Mouse (Mus musculus): ENCODE data around the gene Wdr20. TPM values are rescaled to one million over a fixed set of nuclear protein-coding genes. Genes with fewer than 3 reads are reported as not detected.
"Not testable (repeated sequence)": the region's sequence is repeated elsewhere in the genome, so short reads cannot be mapped to it uniquely, and the experiment has no call there.

The Wdr20 gene
- 20.5 and 20.9 TPM in 2 replicates for polyA plus RNA-seq (2012; rRNA removed)

DNA sequence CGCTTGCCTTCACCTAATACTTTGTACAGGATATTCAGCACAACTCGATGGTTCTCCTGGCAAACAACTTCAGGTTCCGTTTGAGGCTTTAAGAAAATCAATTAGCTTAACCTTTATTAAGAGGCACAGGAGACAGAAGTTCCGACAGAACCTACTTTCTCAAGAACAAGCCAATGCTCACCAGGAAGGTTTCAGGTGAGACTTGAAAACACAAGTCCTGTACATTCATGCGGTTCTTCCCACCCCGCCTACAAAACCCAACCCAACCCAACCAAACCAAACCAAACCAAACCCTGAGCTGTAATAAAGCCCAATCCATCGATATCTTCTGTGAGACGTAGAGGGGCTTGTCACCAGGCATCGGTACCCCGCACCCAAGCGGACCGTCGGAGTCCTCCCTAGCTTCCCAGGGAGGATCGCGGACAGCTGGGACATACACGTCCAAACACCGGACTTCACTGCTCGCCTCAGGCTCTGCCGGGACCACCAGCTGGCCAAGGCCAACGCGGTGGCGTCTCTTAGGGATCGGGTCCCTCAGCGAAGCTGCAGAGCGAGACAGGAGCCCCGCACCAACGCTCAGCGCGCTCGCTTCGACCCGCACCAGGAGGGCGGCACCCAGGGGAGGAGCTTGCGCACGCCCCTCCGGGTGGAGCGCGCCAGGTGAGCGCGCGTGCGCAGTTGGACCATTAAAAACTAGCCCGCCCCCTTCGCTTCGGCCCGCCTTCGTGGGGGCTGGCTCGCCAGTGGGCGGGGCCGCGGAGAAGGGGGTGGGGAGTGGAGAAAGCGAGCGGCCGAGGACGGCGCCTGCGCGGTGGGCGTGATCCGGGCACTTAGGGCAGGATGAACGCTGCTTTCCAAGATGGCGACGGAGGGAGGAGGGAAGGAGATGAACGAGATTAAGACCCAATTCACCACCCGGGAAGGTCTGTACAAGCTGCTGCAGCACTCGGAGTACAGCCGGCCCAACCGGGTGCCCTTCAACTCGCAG is at the start of gene Wdr20:
Wdr20 (plus strand) TSS at position 775 of the 988 bp plus-strand sequence.
- DNase-seq (ENCODE audit: low read depth), result no peak

DNA sequence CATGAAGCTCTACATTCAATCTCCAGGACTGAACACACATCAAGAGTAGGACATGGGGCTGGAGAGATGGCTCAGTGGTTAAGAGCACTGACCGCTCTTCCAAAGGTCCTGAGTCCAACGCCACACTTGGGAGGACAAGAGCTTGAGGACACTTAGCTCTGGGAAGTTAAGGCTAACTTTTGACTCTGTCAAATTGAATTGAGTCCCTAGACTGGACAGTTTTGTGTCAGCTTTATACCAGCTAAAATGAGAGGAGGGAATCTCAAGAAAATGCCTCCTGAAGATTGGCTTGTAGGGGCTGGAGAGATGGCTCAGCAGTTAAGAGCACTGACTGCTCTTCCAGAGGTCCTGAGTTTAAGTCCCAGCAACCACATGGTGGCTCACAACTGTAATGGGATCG is 48.8 kb upstream of the Wdr20 start:
- DNase-seq (ENCODE audit: low read depth), result not testable (repeated sequence)

DNA sequence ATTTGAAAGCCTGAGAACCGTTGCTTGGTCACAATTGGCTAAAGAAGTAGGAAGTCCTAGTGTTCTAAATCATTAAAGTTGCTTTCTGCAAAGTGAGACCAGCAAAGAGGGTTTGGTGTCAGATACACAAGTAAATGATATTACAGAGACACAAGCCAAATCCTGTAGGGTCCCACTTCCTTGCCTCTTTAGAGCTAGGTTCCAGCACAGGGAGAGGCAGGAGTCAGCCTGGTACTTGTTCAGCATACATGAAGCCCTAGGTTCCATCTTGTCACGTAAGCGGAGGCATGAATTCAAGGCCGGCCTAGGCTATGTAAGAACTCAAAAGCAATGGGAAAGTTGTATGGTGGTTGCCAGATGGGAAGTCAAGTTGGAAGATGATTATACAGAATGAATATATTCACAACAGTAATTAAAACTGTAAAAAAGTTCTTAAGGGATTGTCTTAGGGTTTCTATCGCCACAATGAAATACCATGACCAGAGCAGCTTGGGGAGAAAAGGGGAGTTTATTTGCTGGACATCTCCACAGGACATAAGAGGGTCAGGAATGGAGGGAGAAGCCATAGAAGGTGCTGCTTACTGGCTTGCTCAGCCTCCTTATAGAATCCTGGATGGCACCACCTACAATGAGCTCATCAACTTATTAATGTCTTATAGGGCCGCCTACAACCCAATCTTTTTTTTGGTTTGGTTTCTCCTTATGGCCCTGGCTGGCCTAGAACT is 47.7 kb upstream of the Wdr20 start:
- DNase-seq (ENCODE audit: low read depth), result no peak

DNA sequence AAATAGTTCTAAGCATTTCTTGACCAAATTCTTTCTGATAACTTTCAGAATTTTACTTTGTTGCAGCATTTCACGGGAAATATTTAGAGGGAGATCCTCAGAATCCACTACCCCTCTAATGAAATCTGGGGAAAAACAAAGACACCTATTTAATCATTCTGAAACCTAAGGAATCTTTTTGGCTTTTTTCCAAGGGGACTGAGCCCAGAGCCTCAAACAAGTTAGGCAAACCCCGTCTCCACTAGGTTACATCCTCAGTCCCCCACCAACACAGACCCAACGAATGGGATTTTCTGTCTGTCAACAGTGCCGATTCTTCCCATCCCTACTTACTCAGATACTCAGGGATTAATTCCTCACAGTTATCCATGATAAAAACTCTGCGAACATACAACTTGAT is 44.4 kb upstream of the Wdr20 start:
- not testable (repeated sequence) for DNase-seq (ENCODE audit: low read depth)

DNA sequence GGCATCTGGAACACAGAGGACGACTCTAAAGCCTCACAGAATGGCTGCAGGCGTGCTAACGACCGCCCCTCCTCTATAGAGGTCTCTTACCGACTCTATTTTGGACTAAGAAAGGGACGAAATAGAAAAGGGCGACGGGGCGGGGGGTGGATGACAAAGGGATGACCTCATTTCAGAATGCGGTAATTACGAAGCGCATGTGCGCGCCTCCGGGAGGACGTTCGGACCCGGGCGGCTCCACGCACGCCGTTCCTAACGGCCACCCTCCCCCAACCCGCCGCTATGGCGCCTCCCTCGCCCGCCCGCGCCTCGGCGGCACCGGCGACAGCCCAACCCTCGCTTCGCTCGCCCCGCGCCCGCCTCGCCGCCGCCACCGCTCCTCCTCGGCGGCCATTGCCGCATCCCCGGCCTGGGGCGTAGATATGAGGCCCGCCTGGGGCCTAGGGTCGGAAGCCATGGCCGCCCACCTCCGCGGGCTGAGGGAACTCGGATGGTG is 42.0 kb upstream of the Wdr20 start:
- DNase-seq (ENCODE audit: low read depth), result no peak

DNA sequence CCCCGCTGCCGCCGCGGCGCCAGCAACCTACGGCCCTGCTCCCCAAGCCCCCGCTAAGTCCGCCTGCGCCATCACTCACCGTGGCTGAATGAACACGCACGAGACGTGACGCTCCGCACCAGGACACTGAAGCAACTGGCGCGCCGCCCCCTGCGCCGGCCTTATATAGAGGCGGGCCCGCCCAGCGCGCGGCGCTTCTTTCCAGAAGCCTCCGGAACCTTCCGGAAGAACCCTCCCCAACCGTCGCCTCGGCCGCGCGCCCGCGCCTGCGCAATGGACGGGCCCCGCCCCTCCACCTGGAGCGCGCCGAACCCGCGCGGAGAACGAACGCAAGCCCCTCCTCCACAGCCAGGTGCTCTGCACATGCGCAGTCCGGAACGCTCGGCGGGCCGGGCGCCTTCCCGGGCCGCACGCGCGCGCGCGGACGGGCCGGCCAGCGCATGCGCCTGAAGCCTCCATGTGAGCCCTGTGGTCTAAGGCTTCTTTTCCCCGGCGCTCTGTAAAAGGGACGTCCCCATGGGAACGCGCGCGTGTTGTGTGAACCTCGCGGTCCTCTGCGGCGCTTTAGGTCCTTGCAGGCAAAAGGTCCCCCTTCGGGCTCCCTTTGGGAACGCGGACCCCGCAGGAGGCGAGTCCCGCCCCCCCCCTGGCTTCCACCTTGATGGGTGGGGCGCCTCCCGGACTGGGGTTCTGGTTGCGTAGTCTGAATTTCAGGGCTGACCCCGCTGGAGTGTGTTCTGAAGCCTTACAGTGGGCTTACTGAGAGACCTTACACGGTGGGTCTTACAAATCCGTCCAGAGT is 41.4 kb upstream of the Wdr20 start:
- no peak for DNase-seq (ENCODE audit: low read depth)

DNA sequence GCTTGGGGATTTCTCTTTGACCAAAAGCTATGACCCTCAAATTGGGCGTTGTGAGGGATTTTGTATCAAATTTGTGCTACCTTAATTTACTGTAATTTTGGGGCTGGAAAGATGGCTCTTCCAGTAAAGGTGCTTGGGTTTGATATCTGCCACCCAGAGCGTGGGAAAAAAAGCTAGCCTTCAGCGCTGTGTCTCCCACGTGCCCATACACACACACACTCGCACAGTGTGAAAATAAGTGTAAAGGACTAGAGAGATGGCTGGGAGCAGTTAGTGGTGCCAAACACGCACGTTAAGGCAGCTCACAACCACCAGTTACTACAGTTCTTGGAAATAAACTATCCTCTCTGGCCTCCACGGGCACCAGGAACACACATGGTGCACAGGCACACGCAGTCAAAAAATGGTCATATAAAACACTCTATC is 40.8 kb upstream of the Wdr20 start:
- no peak for DNase-seq (ENCODE audit: low read depth)

DNA sequence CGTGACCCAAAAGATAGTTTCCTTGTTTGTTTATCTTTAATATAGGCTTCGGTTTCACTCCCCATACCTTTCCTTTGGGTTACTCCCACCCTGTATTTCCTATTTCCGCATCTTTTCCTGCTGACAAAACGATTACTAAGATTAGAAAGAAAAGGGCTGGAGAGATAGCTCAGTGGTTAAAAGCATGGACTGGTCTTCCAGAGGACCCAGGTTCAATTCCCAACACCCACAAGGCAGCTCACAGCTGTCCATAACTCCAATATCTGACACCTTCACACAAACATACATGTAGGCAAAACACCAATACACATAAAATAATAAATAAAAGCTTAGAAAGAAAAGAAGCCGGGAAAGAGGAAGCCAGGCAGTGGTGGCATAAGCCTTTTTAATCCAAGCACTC is 40.3 kb upstream of the Wdr20 start:
- no peak for DNase-seq (ENCODE audit: low read depth)

DNA sequence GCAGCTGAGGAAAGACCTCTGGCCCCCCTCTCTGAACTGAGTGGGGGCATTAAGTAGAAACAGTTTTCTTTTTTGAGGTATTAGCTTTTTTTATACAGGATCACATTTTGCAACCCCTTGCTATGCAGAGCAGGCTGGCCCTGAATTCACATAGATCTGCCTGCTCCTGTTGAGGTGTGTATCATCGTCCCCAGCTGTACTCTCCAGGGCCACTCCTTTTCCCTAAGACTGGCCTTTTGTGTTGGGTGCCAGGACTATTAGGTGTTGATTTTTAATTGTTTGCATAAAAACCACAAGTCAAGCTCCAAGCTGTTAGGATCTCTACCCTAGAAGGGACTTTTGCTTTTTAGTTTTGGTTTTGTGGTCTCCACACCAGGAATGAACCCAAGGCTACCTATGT is 39.7 kb upstream of the Wdr20 start:
- no peak for DNase-seq (ENCODE audit: low read depth)

DNA sequence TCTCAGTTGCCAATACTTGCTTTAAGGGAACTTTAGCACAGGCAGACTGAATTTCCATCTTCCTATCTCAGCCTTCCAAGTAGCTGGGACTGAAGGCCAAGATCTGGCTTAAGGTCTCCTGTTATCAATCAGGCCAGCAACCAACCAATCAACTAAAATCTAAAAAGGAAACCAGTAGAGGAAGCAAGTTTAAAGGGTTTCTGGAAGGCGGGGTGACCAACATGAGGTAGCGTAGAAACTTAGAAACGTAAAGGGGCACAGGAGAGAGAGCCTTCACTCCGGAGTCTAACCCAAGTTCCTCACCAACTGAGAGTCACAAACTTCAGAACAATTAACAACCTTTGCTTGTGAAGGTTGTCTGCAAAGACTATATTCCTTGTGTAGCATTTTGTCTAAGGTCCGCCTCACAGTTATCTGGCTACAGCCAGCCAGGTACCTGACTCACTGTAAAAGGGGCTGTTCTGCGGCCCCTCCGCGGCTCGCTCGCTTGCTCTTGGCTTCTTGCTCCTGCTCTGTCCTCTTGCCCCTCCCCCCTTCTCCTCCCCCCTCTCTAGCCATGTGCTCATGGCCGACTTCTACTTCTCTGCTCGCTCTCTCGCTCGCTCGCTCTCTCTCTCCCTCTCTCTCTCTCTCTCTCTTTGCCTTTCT is 39.1 kb upstream of the Wdr20 start:
- DNase-seq (ENCODE audit: low read depth), result no peak

DNA sequence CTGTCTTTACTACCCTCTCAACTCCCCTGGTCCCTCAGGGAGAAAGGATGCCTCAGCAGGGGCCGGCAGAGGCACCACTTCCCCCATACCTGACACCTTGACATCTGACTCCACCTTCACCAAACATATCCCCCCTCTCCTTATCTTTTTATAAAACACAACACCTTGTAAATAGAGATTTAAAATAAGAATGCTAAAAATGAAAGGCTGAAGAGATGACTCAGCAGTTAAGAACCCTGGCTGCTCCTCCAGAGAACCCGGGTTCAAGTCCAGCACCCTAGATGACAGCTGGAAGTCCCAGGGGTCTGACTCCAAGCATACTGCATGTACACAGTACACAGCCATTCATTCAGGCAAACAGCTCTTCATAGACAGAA is 38.6 kb upstream of the Wdr20 start:
- DNase-seq (ENCODE audit: low read depth), result no peak

DNA sequence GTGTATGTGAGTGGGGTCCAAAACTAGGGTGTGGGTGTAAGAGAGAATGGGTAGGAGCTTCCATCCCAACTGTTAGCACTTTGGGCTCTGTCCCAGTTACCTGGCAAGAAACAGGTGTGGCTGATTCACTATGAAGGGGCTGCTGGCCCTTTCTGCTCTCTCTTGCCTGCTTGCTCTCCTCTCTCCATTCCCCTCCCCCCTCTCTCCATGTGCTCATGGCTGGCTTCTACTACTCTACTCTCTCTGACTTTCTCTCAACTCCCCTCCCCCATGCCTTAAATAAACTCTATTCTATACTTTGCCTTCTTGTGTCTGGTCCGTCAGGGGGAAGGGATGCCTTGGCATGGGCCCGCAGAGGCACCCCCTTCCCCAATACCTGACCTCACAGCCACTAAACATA is 37.0 kb upstream of the Wdr20 start:
- DNase-seq (ENCODE audit: low read depth), result no peak

DNA sequence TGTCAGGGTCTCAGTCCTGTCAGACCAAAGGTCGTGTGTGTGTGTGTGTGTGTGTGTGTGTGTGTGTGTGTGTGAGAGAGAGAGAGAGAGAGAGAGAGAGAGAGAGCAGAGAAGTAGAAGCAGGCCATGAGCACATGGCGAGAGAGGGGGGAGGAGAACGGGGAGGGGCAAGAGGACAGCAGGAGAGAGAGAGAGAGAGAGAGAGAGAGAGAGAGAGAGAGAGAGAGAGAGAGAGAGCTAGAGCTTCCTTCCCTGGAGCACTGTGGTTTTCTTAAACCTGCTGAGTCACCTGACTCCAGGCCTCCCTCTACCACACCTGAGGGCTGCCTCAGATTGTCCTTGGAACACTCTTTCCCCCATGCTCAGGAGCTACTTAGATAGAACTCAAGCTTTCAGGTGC is 36.4 kb upstream of the Wdr20 start:
- not testable (repeated sequence) for DNase-seq (ENCODE audit: low read depth)

DNA sequence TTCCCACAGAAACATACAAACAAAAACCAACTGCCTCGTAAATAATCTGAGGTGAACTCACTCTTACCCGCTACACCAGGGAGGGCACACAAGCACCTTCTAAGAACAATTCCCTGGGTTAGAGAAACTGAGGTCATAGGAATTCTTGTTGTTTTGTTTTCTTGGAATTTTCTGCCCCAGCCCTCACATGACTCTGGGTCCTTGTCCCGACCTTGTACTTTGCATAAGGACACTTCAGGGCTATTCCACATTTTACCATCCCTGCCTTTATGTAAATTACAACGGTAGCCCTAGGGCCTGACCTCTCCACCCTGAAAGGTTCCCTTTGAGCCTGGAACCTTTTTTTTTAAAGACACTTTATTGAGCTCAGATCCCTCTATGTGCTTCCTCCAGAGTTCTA is 35.2 kb upstream of the Wdr20 start, which contains the start of gene Hsp90aa1:
Hsp90aa1 (minus strand) TSS at position 173 of the 400 bp plus-strand sequence.
- DNase-seq (ENCODE audit: low read depth), result no peak

DNA sequence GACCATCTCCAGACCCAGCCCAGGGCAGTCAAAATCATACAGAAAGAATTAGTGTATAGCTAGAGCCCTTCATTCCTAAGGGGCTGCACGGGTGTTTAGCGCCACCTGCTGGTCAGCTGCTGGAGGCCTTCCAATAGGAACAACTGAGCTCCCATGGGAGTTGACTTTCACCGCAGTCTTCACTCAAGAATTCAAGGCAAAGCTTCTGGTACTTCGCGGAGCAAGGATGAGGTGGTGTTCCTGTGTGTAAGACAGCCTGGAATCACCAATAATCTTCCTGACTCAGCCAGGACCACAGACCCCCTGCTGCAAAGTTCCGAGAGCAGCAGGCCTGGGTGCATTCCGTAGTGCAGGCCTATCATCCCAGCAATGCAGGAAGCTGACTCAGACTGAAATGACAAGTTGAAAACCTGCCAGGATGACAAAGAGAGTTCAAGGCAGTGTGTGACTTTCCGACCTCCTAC is 34.7 kb upstream of the Wdr20 start:
- DNase-seq (ENCODE audit: low read depth), result no peak

DNA sequence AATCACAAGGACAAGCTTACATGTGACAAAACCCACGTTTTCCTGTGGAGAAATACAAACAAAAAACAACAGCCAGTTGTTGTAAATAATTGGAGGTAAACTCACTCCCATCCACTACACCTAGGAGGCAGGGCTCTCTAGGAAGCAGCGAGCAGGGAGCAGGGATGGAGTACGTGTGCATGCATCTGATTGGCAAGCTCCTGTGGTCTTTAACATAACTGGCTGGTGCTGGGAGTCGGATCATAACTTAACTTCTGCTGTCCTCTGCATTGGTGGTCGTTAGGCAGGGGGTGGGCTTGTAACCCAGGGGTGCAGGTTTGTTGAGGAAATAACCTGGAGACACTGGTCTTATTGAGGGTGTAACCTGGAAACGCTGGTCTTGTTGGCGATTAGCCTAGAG is 34.1 kb upstream of the Wdr20 start:
- no peak for DNase-seq (ENCODE audit: low read depth)

DNA sequence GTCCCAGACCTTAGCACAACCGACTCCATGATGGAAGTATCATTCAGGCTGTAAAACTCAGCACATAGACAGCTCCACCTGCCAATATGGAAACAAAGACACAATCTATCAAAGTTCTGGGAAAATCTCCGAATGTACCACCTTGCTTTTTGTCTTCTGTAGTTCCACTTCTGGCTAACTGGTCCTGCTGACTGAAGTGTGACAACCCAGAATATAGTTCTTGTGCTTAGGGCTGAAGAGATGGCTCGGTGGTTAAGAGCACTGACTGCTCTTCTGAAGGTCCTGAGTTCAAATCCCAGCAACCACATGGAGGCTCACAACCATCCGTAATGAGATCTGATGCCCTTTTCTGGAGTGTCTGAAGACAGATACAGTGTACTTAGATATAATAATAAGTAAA is 32.3 kb upstream of the Wdr20 start:
- not testable (repeated sequence) for DNase-seq (ENCODE audit: low read depth)

DNA sequence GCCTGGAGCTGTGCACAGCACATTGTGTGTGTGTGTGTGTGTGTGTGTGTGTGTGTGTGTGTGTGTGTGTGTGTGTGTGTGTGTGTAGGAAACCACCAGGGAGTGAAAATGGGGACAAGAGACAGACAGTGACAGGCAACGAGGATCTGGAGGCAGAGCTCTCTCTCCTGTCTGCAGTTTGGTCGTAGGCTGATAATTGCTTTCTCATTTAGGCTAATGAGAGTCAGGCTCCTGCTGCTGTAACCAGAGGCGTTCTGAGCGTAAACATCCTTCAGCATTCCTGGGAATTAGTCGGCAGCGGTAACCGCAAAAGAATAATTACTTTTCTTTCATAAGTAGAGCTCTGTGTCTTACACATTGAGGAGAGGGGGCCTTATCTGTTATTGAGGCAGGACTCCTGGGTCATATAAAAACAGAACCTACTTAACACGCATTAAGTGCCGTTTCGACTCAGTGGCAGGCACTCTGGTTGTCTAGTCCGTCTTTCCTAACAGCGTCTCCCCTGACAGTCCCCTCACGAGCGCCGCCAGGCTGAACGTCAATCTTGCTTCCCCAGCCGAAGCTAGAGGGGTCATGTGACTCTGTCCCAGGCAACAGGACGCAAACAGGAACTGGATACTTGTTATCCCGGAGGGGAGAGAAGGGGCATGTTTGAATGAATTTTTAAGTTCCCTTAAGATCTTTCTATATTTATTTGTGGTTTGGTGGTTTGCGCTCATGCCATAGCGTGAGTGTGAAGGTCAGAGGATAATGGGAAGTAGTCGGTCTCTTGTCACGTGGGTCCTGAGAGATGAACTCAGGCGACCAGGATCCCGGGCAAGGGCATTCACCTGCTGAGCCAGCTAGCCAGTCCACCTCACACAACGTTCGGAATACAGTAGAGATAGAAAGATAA is 31.2 kb upstream of the Wdr20 start:
- no peak for DNase-seq (ENCODE audit: low read depth)

DNA sequence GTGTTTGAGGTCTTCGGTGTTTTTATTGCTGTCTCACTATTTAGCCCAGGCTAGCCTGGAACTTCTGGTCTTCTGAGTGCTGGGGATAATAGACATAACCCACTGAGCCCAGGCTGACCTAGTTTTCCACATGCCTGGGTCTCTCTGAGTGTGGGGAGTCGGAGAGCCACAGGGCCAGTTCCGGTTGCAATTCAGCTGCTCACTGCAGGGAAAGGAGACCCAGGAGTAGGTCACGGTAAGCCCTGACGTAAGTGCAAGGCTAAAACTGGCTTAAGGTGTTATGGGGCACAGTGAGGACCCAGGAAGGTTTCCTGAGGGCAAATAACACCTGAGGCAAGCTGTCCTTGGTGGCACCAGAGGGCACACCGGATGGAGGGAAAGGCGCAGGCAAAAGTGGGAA is 30.3 kb upstream of the Wdr20 start:
- DNase-seq (ENCODE audit: low read depth), result no peak

DNA sequence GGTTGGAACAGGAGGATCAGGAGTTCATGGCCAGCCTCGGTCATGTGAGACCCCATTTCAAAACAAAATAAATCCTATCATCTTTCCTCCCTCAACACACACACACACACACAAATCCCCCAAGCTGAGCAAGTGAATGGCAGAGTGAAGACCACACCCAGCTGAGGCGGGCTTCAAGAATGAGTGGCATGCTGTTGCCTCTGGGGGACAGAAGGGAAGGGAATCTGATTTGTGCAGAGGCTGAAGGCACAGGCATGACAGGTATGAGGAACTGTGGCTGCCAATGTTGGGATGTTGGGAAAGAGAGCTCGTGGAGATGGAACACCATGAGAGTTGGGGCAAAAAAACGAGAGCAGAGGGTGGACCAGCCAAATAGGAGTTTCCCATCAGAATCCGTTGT is 26.5 kb upstream of the Wdr20 start:
- DNase-seq (ENCODE audit: low read depth), result no peak

Measured in gonadal fat pad, adult 2 months (tissue).